Mouse (Mus musculus): Measurements from ENCODE around the gene Thbs2. TPM values are rescaled to one million over a fixed set of nuclear protein-coding genes. Genes with fewer than 3 reads are reported as not detected.

The Thbs2 gene
- not detected in 2 replicates for total RNA-seq (2014; fragmentation: Nextera tagmentation)
- total RNA-seq (2017): 0.05 and 0.12 TPM in 2 replicates
- not detected in 2 replicates for polyA plus RNA-seq (2012)

DNA sequence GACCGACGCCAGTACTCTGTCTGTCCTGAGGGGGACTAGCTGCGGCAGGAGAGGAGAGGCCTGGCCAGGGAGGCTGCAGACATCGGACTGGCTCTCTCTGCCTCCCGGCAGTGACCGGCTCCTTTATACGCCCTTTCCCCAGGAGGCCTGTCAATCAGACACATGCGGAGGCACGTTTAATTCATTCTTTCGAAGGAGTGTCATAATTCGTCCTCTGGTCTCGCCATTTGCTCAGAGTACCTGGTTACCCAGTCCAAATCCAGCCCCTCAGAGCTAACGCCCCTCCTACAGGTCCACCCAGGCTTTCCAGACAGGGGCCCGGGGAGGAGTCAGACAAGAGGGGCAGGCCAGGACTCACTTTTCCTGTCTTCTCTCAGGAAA lies at the start of gene Thbs2:
Gene Thbs2 (minus strand): TSS at position 242 of the 381 bp plus-strand sequence.
- TF ChIP-seq TAL1 (conservative IDR thresholded peaks at IDR 0.05; ENCODE audit: low read depth, low read length) (no peak), POLR2AphosphoS5 (IDR thresholded peaks at IDR 0.05; ENCODE audit: insufficient replicate concordance, low read depth, low read length) (no peak), GATA2 (IDR thresholded peaks at IDR 0.05; ENCODE audit: borderline replicate concordance, low read depth, low read length) (no peak)
- Histone ChIP-seq H3K27me3 (ENCODE audit: insufficient read depth, low read length) (peaks cover 22% of the 10 kb centered on the region), H3K4me1 (ENCODE audit: insufficient read depth, low read depth, low read length) (no peaks in the 10 kb centered on the region), H3K9me3 (replicated peaks) (no peaks in the 10 kb centered on the region), H3K36me3 (replicated peaks) (no peaks in the 10 kb centered on the region), H3K4me3 (ENCODE audit: low read depth, low read length) (no peak within 1 kb of the TSS)
- no peak for ATAC-seq (ENCODE audit: extremely low read depth, insufficient number of reproducible peaks, low FRiP score, poor library complexity, severe bottlenecking)
- DNase-seq (ENCODE audit: low spot score): no peak

GRCm38 (mm10) chr17:14735493-14736004 lies 41.5 kb upstream of the Thbs2 start:
- no peaks in the 10 kb centered on the region for H3K4me1 ChIP-seq (ENCODE audit: insufficient read depth, low read depth, low read length)
- H3K27me3 ChIP-seq (ENCODE audit: insufficient read depth, low read length): peaks cover 12% of the 10 kb centered on the region
- no peaks in the 10 kb centered on the region for H3K36me3 ChIP-seq (replicated peaks)
- TF ChIP-seq GATA1 (IDR thresholded peaks at IDR 0.05; ENCODE audit: borderline replicate concordance, low read length) (no peak), CTCF (IDR thresholded peaks at IDR 0.05; ENCODE audit: low read depth, low read length) (no peak), POLR2AphosphoS5 (IDR thresholded peaks at IDR 0.05; ENCODE audit: insufficient replicate concordance, low read depth, low read length) (no peak), GATA2 (IDR thresholded peaks at IDR 0.05; ENCODE audit: borderline replicate concordance, low read depth, low read length) (no peak), TAL1 (conservative IDR thresholded peaks at IDR 0.05; ENCODE audit: low read depth, low read length) (no peak)
- H3K9me3 ChIP-seq (replicated peaks): no peaks in the 10 kb centered on the region
- H3K4me3 ChIP-seq (ENCODE audit: low read depth, low read length): no peak overlapping the region
- DNase-seq (ENCODE audit: low spot score) (no peak), ATAC-seq (ENCODE audit: extremely low read depth, insufficient number of reproducible peaks, low FRiP score, poor library complexity, severe bottlenecking) (no peak)

DNA sequence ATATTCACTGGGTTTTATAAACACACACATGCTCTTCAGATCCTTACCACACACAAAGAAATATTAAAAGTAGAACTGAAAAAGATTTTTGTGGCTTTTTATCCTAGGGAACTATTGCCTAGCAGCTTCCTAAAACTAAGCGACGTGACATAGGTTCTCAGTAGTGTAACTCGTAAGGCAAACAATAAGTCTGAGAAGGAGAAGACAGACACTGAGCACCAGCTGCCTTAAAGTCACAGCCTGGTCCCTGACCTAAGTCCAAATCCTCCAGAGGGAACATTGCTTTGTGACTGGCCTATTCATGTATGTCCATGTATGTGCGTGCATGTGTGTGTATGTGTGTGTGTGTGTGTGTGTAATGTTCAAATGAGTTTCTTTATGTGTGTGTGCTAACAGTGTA lies 40.3 kb upstream of the Thbs2 start:
- DNase-seq (ENCODE audit: low spot score): no peak
- ATAC-seq (ENCODE audit: extremely low read depth, insufficient number of reproducible peaks, low FRiP score, poor library complexity, severe bottlenecking): no peak
- Histone ChIP-seq H3K4me1 (ENCODE audit: insufficient read depth, low read depth, low read length) (no peaks in the 10 kb centered on the region), H3K36me3 (replicated peaks) (no peaks in the 10 kb centered on the region), H3K4me3 (ENCODE audit: low read depth, low read length) (no peak overlapping the region), H3K9me3 (replicated peaks) (no peaks in the 10 kb centered on the region), H3K27me3 (ENCODE audit: insufficient read depth, low read length) (peaks cover 12% of the 10 kb centered on the region)
- TF ChIP-seq GATA1 (IDR thresholded peaks at IDR 0.05; ENCODE audit: borderline replicate concordance, low read length) (no peak), CTCF (IDR thresholded peaks at IDR 0.05; ENCODE audit: low read depth, low read length) (no peak), GATA2 (IDR thresholded peaks at IDR 0.05; ENCODE audit: borderline replicate concordance, low read depth, low read length) (no peak), TAL1 (conservative IDR thresholded peaks at IDR 0.05; ENCODE audit: low read depth, low read length) (no peak), POLR2AphosphoS5 (IDR thresholded peaks at IDR 0.05; ENCODE audit: insufficient replicate concordance, low read depth, low read length) (no peak)

- DNase-seq (ENCODE audit: low spot score) (no peak), ATAC-seq (ENCODE audit: extremely low read depth, insufficient number of reproducible peaks, low FRiP score, poor library complexity, severe bottlenecking) (no peak)
- no peaks in the 10 kb centered on the region for H3K4me1 ChIP-seq (ENCODE audit: insufficient read depth, low read depth, low read length)
- peaks cover 12% of the 10 kb centered on the region for H3K27me3 ChIP-seq (ENCODE audit: insufficient read depth, low read length)
- H3K36me3 ChIP-seq (replicated peaks): no peaks in the 10 kb centered on the region
- TF ChIP-seq GATA1 (IDR thresholded peaks at IDR 0.05; ENCODE audit: borderline replicate concordance, low read length) (no peak), POLR2AphosphoS5 (IDR thresholded peaks at IDR 0.05; ENCODE audit: insufficient replicate concordance, low read depth, low read length) (no peak), CTCF (IDR thresholded peaks at IDR 0.05; ENCODE audit: low read depth, low read length) (no peak), GATA2 (IDR thresholded peaks at IDR 0.05; ENCODE audit: borderline replicate concordance, low read depth, low read length) (no peak), TAL1 (conservative IDR thresholded peaks at IDR 0.05; ENCODE audit: low read depth, low read length) (no peak)
- H3K4me3 ChIP-seq (ENCODE audit: low read depth, low read length): no peak overlapping the region
- no peaks in the 10 kb centered on the region for H3K9me3 ChIP-seq (replicated peaks)
These were observed 39.9 kb upstream of the Thbs2 start for GRCm38 (mm10) chr17:14733941-14734340.

GRCm38 (mm10) chr17:14733027-14733426 lies 39.0 kb upstream of the Thbs2 start:
- no peak for DNase-seq (ENCODE audit: low spot score)
- ATAC-seq (ENCODE audit: extremely low read depth, insufficient number of reproducible peaks, low FRiP score, poor library complexity, severe bottlenecking): no peak
- no peak for TF ChIP-seq POLR2AphosphoS5 (IDR thresholded peaks at IDR 0.05; ENCODE audit: insufficient replicate concordance, low read depth, low read length)
- no peak for TF ChIP-seq TAL1 (conservative IDR thresholded peaks at IDR 0.05; ENCODE audit: low read depth, low read length)
- no peak for TF ChIP-seq GATA2 (IDR thresholded peaks at IDR 0.05; ENCODE audit: borderline replicate concordance, low read depth, low read length)
- no peak for TF ChIP-seq GATA1 (IDR thresholded peaks at IDR 0.05; ENCODE audit: borderline replicate concordance, low read length)
- TF ChIP-seq CTCF (IDR thresholded peaks at IDR 0.05; ENCODE audit: low read depth, low read length): no peak
- no peak overlapping the region for H3K4me3 ChIP-seq (ENCODE audit: low read depth, low read length)
- H3K4me1 ChIP-seq (ENCODE audit: insufficient read depth, low read depth, low read length): no peaks in the 10 kb centered on the region
- H3K36me3 ChIP-seq (replicated peaks): no peaks in the 10 kb centered on the region
- H3K9me3 ChIP-seq (replicated peaks): no peaks in the 10 kb centered on the region
- peaks cover 9% of the 10 kb centered on the region for H3K27me3 ChIP-seq (ENCODE audit: insufficient read depth, low read length)

DNA sequence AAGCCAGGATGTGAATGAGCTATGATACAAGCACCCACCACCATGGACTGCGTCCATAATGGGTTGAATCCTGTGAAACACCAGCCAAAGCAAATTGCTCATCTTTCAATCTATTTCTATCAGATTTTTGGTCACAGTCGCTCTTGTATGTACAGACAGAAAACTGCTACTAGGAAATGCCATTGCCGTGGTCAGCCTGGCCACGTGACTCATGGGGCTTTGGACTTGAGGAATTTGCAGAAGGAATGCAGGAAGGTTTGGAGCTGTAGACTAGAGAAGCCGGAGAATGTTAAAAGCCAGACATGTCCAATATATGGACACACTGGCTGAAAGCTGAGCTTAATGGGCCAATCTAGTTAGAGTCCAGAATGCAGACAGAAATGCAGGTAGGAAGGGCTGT lies 36.6 kb upstream of the Thbs2 start:
- H3K4me3 ChIP-seq (ENCODE audit: low read depth, low read length): no peak overlapping the region
- TF ChIP-seq GATA1 (IDR thresholded peaks at IDR 0.05; ENCODE audit: borderline replicate concordance, low read length): no peak
- ATAC-seq (ENCODE audit: extremely low read depth, insufficient number of reproducible peaks, low FRiP score, poor library complexity, severe bottlenecking): no peak
- H3K36me3 ChIP-seq (replicated peaks): no peaks in the 10 kb centered on the region
- H3K4me1 ChIP-seq (ENCODE audit: insufficient read depth, low read depth, low read length): no peaks in the 10 kb centered on the region
- H3K9me3 ChIP-seq (replicated peaks): no peaks in the 10 kb centered on the region
- DNase-seq (ENCODE audit: low spot score): no peak
- H3K27me3 ChIP-seq (ENCODE audit: insufficient read depth, low read length): peaks cover 4% of the 10 kb centered on the region

GRCm38 (mm10) chr17:14727481-14727880 lies 33.4 kb upstream of the Thbs2 start:
- Histone ChIP-seq H3K4me3 (ENCODE audit: low read depth, low read length) (no peak overlapping the region), H3K9me3 (replicated peaks) (no peaks in the 10 kb centered on the region), H3K27me3 (ENCODE audit: insufficient read depth, low read length) (peaks cover 3% of the 10 kb centered on the region; the same call in 1 of the 2 replicates), H3K36me3 (replicated peaks) (no peaks in the 10 kb centered on the region), H3K4me1 (ENCODE audit: insufficient read depth, low read depth, low read length) (no peaks in the 10 kb centered on the region)
- ATAC-seq (ENCODE audit: extremely low read depth, insufficient number of reproducible peaks, low FRiP score, poor library complexity, severe bottlenecking) (no peak), DNase-seq (ENCODE audit: low spot score) (no peak)
- TF ChIP-seq GATA1 (IDR thresholded peaks at IDR 0.05; ENCODE audit: borderline replicate concordance, low read length) (no peak), CTCF (IDR thresholded peaks at IDR 0.05; ENCODE audit: low read depth, low read length) (no peak), TAL1 (conservative IDR thresholded peaks at IDR 0.05; ENCODE audit: low read depth, low read length) (no peak), POLR2AphosphoS5 (IDR thresholded peaks at IDR 0.05; ENCODE audit: insufficient replicate concordance, low read depth, low read length) (no peak), GATA2 (IDR thresholded peaks at IDR 0.05; ENCODE audit: borderline replicate concordance, low read depth, low read length) (no peak)
